Mouse (Mus musculus): ENCODE data around the gene Cops9.

Cops9 gene

DNA sequence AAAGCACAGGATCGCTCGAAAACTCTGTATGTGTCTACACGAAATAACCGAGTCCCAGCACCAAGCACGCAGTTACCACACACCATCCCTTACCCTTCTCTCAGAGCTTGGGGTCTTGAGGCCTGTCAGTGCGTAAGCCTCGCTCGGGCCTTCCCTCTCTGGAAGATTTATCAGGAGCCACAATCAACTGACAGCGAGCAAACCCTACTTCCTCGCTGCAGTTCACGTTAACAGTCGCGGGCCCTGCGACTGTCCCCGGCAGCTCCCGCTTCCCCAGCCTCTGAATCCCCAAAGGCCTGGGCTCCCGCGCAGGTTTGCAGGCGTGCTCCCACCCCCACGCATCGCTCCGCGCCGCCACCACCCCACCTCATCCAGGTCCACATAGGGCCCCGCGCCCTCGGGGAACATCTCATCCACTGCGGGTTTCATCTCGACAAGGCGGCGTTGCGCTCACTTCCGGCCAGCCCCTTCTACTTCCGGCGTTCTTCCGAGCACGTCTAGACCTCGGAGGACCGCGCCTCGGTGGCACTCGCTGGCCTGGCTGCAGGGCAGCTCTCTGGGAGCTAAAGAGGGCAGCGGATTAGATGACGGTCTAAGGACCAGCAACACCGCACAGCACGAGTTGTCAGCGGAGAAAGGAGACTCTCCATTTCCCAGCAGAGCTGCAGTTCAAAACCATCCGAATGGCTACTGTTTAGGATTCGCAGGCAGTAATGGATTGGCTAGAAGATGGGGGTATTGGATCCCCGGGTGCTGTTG lies at the start of gene Cops9:
TSS of gene Cops9 (minus strand) at position 472 of the 759 bp plus-strand sequence.
- peak; percentile 93 for DNase-seq (ENCODE audit: low read depth, low spot score)

- DNase-seq (ENCODE audit: low read depth, low spot score): no peak
Observed at GRCm38 (mm10) chr1:92691166-92691844, 49.5 kb upstream of the Cops9 start.

DNA sequence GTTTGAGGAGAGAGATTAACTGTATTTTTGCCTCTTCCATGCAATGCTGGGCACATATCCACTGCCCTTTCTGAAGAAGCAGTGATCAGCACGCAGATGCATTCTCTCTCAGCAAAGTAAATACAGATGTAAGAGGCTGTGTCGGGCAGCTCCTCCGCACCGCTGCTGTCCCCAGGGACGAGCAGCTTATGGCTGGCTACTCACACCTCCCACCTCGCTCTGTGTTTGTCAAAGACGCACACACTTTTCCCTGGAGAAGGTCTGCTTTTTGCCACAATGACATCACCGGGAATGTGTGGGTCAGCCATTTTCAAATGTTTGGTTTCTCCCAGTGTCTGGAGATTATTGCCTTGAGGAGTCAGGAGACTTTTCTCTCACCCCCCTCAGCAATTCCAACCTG lies 45.2 kb upstream of the Cops9 start:
- DNase-seq (ENCODE audit: low read depth, low spot score): no peak

GRCm38 (mm10) chr1:92683151-92683550 lies 41.4 kb upstream of the Cops9 start:
- DNase-seq (ENCODE audit: low read depth, low spot score): no peak

DNA sequence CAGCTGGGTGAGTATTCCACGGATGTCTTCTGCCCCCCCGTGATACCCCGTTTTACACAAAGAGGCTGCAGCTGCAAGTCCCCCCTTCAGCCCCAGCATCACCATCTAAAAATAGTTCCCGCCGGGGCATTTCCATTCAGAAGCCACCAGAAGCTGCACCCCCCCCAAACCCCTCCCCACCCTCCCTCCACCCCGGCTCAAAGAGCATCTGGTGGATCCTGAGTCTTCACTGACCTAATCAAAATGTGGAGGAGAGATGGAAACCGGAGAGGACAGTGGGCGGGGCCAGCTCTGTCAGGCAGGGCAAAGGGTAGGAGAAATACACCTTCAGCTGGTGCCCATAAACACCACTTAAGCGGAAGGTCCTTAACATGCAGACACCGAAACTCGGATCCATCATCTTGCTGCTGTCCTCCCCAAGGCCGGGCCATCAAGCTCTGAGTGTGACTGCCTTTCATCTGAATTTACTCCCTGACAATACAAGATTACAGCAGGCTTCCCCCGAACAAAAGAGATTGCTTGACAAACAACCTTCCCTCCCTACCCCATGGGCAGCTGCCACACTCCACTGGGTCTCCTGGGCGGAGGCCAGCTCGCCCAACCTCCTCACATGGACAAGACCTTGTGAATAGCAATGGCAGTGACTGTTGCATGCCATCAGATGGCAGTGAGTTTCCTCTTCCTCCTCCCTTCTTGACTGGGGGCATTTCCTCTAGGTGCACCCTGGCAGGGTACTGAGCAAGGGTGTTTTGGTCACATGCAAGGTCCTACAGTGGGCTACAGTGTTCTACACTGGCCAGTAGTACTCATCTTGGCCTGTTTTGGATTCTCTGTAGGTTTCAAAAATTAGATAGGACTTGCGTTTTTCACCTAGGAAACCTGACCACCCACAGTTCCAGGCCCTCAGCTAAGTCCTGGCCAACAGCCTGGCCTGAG lies 39.2 kb upstream of the Cops9 start:
- DNase-seq (ENCODE audit: low read depth, low spot score): no peak

- no peak for DNase-seq (ENCODE audit: low read depth, low spot score)
Observed at GRCm38 (mm10) chr1:92678757-92679156, 37.0 kb upstream of the Cops9 start.

DNA sequence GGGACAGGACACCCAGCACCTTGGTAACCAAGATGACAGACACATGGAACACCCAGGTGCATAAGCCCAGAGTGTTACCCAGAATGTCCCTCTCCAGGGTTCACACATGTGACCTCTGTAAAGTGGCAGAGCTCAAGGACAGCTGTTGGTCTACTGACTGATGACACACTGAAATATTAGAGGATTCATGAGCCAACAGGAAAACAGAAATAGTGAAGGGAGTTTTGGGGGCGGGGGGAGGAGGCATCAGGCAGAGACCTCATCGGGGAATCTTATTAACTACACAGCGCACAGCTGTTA lies 34.8 kb upstream of the Cops9 start:
- no peak for DNase-seq (ENCODE audit: low read depth, low spot score)

DNA sequence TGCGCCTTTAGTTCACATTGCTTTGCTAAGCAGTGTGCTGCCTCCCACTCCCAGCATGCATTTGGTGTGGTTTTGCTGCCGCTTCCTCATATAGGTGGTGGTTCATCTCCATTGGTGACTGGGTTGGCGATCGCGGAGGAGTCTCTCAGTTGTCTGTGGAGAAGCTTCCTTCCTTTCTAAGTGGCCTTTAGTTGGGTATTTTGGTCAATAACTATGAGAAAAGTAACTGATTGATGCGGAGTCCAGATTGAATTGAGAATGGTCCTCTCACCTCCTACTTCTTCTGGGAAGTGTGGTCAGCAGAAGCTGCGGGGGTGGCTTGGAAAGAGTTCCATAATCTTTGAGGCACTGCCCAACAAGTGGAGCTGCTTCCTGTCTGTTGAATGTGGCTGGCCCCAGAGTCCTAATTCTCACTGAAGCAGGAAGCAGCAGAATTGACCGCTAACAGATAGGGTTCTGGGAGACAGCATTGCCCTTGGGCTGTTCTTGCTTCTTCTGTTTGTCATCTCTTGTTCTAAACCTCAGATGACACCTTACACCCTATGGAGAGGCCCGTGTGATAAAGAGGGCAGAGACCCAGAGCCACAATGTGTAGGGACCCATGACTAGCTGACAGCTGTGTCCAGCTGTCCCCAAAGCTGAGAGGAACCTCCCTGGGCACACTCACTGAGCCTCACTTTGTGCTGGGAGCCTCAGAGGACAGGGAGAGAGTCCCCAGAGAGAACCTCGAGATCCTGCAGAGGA lies 34.3 kb upstream of the Cops9 start:
- no peak for DNase-seq (ENCODE audit: low read depth, low spot score)

DNA sequence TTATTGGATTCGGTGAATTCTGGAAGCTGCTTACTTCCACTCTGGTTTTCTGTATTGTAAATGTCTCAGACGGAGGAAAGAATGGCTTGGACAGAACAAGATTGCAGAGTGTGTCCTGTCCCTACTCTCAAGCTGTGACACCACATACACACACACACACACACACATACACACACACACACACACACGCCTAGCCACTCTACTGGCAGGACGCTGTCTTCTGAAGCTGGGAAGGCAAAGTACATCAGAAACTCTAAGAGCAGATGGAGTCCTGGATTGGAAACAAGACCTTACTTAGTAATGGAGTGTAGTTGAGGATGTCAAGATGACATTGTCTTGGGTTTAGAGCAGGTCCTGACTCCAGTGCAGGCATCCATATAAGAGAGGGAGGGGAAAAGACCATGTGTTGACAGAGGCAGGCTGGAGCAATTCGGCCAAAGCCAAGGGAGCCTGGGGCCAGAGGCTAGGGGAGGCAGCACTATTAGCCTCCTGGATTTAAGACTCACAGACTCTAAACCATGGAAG lies 31.5 kb upstream of the Cops9 start:
- no peak for DNase-seq (ENCODE audit: low read depth, low spot score)

GRCm38 (mm10) chr1:92671326-92671725 lies 29.5 kb upstream of the Cops9 start:
- no peak for DNase-seq (ENCODE audit: low read depth, low spot score)

DNA sequence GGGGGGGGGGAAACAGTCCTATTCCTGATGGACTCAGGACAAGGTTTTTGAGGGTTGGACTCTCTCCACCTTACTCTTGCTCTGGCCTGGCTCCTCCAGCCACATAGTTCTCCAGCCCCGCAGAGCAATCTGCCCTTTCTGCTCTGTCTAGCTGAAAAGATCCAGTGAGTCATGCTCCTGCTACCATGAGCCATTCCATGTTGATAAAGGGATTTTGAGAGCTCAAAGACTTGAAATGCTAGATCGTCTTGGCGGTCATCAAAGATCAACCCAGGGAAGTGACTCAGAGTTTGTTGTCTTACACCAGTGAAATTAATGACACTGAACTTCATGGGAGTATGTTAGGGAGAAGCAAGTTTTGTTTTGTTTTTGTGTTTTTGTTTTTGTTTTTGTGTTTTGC lies 27.6 kb upstream of the Cops9 start:
- DNase-seq (ENCODE audit: low read depth, low spot score): peak; percentile 43

- no peak for DNase-seq (ENCODE audit: low read depth, low spot score)
Observed at GRCm38 (mm10) chr1:92667106-92667505, 25.3 kb upstream of the Cops9 start.

- DNase-seq (ENCODE audit: low read depth, low spot score): no peak
Observed at GRCm38 (mm10) chr1:92659392-92659791, 17.6 kb upstream of the Cops9 start.

DNA sequence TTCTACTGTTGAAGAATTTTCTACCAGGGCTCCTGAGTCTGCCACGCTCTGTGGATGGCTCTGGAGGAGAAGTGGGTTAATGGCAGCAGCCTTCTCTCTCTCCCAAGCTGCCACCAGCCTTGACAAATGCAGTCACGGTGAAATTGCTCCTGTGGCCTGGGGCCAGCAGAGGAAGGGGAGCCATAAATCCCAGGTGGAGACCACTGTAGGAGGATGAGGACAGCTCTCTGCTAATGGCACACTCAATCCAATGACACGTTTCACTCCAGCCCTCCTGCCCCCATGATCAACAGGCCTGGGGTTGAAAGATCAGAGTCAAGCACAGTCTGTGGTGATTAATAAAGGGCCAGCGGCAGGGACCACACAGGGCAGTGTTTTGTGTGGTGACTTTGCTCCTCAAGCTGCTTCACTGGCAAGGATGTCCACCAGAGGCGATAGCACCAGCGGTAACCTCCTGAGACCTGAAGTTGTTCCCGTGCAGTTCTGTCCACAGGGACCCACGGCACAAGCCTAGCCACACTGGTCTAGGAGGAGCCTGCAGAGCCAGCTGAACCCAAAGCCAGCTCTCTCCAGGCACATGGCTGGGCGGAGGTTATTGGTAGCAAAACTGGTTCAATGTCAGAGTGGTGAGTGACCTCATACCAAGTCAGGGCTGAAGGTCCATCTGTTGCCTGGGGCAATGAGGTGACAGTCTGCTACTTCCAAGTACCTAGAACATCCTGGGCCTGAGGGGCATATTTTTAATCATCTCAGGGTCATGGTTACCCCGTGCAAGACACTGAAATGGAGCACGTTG lies 15.4 kb upstream of the Cops9 start:
- DNase-seq (ENCODE audit: low read depth, low spot score): no peak

GRCm38 (mm10) chr1:92654676-92655075 lies 12.9 kb upstream of the Cops9 start:
- DNase-seq (ENCODE audit: low read depth, low spot score): peak; percentile 80

DNA sequence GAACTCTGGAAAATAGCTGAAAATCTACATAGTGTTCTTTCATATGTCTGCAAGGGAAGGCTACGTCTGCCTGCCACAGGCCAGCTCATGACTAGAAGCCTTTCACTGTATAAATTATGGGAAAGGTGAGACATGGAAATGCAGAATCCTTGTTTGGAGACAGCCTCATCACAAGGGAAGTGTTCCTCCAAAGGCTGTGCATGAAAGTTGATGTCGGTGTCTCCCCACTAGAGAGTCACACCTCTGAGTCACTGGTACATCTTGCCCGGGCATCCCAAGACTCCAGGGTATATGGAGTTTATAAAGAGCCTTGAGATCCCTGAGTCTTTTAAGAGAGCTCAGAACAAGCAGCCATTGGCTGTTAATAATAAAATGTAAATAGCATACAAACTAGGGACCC lies 11.4 kb upstream of the Cops9 start:
- DNase-seq (ENCODE audit: low read depth, low spot score): no peak

GRCm38 (mm10) chr1:92651467-92651866 lies 9.7 kb upstream of the Cops9 start:
- no peak for DNase-seq (ENCODE audit: low read depth, low spot score)

DNA sequence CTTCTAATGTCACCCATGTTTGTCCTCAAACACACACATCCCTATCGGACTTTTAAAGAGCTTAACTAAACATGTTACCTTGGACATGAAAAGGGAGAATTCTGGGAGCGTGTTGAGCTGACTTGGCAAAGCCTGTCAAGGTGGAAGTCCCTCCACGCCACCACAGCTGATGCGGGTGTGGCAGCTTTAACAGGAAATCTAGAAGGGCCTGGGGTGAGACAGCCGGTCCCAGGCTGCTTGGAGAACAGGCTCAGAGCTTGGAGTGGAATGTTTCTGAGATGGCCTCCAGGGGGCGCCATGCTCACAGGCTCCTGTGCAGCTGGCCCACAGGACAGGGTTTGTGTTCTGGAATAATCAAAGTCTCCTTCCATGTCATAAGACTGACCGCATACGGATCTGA lies 6.9 kb upstream of the Cops9 start, which contains the start of gene Otos:
TSS of gene Otos (minus strand) at position 169 of the 400 bp plus-strand sequence.
- peak; percentile 89 for DNase-seq (ENCODE audit: low read depth, low spot score)

DNA sequence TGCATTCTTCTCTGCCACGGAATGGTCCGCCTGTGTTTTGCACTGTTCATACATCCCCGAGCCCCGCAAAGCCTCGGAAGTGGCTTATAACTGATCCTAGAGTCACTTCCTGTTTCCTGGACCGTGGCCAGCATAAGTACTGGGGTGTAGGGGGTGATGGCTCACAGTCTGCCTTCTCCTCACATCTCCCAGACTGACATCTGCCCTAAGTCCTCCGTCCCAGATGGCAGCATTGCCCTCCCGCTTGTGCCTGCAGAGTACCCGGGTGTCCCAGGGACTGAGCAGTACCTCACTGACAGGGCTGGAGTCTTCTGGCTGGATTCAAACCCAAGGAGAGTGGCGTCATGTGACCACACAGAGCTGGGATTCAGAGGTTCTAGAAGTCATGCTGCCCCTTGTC lies 6.4 kb upstream of the Cops9 start:
- DNase-seq (ENCODE audit: low read depth, low spot score): no peak

- peak; percentile 87 for DNase-seq (ENCODE audit: low read depth, low spot score)
Observed at GRCm38 (mm10) chr1:92647752-92648151, 6.0 kb upstream of the Cops9 start.
